Mouse (Mus musculus) thymus, postnatal 36 days (tissue): ENCODE measurements around the gene Zfp422.

Source experiments
- DNase-seq, 2 experiments: peaks; one replicate each; pipeline ENCODE4 v3.0.0; 2022; ENCODE audit warnings: mixed read lengths in 2 of 2

The Zfp422 gene

DNA sequence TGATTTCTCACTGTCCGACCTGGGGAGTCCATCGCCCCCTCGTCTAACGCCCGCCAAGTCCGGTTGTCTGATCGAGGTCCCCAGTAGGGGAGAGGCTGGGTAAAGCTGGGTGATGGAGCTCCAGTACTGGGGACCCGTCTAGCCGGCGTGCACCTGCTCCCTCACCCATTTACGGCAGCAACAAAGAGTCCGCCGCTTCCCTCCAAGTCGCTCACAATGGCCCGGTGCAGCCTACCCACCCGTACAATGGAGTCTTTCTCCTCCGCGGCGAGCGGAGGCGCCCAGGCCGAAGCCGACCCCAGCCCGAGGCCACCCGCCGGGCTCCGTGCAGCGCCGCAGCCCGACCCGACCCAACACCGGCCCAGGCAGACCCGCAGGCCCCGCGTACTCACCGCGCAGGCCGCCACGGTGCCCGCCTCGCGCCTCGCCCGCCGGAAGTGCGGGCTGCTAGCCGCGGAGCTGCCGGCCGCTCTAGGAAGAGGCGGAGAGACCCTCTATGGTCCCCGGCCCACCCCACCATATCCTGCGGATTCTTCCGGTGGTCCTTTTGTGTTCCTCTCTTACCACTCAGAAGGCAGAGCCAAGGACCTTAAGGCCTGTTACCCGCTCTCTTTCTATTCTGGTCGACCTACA, at the start of gene Zfp422:
Zfp422 (minus strand) TSS at position 461 of the 633 bp plus-strand sequence.
- DNase-seq, result peak; percentile 80 to 85

GRCm38 (mm10) chr6:116677321-116677720, 48.5 kb upstream of the Zfp422 start:
- no peak for DNase-seq

GRCm38 (mm10) chr6:116676355-116676913, 47.6 kb upstream of the Zfp422 start:
- peak in 1 of 2 experiments; percentile 23 for DNase-seq

DNA sequence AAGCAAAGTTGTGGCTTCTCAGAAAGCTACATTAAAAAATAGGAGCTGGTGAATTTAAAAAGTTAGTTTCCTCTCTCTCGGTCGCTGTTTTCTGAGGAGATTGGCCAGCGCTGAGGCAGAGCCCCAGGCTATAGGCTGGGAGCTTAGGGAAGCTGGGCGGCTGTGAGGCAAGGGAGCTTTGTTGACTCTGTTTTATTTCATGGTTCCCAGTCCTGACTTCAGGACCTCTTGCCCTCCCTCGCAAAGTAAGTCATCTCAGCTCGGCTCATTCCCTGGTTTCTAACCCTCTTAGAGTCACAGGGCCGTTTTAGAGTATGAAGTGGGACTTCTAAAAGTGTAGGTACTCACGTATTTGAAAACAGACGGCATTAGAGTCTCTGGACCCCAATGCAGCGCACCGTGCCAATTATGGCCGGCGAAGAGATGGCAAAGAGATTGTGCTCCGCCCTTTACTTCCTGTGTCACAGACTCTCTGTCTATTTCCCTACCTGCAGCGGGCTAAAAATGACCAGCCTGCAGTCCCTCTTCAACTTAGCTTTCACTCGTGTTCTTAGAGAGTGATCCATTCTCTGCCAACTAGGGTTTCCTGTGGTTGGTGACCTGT, 45.6 kb upstream of the Zfp422 start:
- no peak for DNase-seq

DNA sequence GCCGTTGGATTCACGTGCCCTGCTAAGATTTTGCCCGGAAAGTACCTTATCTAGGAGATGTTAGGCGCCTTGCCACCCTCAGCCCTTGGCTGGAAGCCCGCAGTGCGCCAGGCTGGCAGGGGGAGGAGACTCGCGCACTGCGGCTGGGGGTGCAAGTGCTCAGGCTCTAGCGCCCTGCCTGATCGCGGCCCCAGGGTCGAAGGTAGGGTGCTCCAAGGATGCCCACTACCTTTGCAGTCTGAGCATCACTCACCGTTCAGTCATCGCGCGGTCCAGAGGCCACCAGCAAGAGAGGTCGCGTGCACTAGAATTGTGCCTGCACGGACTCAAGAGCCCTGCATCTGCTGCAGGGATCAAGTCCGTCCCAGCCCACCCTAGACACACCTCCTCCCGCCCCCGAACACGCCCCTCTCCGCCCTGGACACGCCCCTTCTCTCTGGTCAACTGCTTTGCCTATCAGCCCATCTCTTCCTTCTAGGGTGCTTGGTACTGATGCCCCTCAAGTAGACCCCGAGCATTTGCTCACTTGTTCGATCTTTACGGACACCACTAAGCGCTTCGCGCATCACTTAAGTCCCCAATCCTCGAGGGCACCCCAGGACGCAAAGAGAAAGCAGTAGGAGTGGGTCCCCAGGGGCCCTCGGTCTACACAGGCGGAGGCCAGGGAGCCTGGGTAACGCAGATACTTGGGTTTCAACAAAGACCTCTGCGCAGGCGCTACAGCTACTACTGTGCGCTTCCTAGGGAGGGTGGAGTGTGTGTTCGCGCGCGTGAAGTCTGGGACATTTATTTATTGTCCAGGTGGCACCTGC, 44.9 kb upstream of the Zfp422 start, which contains the start of gene Rassf4:
Rassf4 (minus strand) TSS at position 482 of the 812 bp plus-strand sequence.
- DNase-seq, result peak; percentile 79 to 85

DNA sequence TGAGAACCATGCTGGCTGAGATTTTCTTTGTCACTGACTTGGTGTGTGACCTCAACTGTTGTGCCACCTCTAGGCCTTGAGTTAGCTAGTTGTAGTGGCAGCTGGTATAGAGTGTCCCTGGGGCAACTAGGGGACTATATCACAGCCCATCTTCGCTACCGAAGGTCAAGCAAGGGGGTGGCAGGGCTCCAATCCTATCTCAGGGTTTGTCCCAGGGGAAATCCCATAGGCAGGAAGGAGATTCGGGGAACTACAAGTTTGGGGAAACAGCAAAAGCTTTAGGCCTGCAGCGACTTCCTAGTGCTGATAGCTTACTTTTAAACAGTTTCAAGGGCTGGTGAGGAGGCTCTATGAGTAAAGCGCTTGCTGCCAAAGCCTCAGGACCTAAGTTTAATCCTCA, 43.5 kb upstream of the Zfp422 start:
- no peak for DNase-seq

DNA sequence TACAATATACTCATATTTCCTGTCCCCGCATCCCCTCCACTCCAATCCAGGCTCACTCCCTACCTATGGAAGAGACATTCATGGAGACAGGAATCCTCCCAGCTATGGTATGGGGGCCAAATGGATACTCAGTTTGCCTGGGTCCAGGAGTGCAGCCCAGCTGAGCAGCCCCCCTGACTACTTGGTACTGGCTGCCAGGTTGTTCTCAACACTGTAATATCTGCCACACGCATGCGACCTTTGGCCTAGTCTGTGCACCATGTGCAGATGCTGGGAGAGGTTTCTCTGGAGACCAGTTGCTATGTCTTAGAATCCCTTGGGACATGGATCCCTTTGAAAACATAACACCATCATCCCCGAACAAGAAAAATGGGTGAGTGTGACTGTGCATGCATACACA, 43.0 kb upstream of the Zfp422 start:
- DNase-seq, result no peak

DNA sequence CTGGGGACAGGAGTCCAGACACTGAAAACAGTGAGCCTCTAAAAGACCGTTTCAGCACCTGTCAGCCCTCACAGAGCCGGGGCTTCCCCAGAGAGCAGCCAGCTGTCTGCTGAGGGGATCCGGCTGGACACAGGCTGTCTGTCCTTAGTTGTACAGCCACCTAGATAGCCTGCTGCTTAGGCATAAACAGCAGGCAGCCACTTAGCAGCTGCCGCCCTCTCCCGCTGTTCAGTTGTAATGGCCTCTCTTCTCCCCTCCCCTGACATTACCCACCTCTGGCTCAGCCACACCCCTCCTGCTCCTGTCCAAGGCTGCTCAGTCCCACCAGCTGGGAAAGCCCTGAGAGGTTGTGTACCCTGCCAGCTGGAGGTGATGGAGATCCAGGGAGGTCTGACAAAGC, 42.2 kb upstream of the Zfp422 start:
- DNase-seq, result no peak

- DNase-seq, result no peak
Observed at GRCm38 (mm10) chr6:116670144-116670543, 41.3 kb upstream of the Zfp422 start.

GRCm38 (mm10) chr6:116668682-116669470, 40.1 kb upstream of the Zfp422 start:
- DNase-seq, result peak in 1 of 2 experiments; percentile 10

- no peak for DNase-seq
Observed at GRCm38 (mm10) chr6:116667382-116667781, 38.6 kb upstream of the Zfp422 start.

DNA sequence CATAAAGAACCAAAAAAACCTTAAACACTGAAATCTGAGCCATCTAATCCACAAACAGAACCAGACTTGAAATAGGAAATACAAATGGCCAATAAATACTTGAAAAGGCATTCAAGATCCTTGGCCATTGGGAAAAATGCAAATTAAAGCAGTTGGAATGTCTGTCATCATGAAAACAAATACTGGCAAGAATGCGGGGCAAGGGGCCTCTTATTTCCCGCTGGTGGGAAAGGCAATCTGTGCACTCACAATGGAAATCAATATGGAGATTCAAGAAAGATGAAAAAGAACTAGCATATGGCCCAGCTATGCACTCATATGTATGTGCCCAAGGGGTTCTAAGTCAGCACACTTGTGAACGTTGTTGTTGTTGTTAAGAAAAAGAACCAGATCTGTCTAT, 38.1 kb upstream of the Zfp422 start:
- no peak for DNase-seq

DNA sequence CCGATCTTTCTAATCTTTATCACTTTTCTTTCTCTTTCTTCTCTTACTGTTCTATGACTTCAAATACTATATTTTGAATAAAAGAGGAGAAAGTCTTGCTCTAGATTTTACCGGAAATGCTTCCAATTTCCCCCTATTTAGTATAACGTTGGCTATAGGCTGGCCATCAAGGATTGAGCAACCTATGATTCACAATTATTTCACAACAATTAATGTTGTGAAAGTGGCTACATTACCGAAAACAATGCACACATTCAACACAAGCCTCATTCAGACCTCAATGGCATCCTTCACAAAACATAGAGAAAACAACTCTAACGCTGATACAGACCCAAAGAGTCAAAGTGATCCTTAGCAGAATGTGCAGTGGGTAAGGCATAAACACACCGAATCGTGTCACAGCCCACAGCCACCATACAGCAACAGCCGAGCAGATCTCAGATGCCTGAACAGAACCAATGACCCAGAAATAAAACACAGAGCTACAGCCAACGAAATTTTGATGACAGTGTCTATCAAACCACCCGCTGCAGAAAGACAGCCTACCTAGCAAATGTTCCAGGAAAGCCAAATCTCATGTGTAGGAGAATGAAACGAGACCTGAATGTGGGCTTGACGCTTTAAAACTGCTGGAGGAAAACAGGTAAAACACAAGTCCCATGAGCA, 37.4 kb upstream of the Zfp422 start:
- DNase-seq, result no peak

DNA sequence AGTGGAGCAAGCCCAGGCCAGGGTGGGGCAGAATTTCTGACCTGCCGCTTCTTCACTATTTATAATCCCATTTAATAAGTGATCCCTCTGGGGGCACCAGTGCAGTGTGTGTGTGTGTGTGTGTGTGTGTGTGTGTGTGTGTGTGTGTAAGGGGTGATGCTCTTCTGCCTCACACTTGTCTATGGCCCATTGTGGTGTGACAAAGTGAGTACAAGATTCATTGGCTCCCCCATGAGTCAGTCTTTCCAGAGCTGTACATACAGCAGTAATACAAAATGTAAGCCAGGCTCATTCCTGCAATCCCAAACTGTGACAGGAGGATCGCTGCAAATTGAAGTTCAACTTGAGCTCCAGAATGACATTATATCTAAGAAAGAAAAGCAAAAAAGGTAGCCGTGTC, 36.0 kb upstream of the Zfp422 start:
- DNase-seq, result no peak

- no peak for DNase-seq
Observed at GRCm38 (mm10) chr6:116664031-116664430, 35.2 kb upstream of the Zfp422 start.

DNA sequence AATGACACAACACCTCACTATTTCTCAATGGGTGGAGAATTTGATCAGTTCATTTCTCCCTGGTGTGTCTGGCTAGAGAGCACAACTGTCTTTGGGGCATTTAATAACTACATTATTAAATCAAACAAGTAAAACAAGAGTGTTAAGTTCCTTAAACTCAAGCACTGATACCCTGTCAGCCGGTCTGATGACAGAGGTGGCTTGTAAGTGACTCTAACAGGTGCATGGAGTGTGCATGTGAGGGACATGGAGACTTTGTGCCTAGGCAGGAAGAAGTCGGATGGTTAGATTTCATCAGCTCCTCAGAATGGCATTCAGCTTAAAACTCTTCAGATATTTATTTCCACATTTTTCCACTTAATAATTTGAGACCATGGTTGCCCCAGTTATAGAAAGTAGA, 34.6 kb upstream of the Zfp422 start:
- no peak for DNase-seq

DNA sequence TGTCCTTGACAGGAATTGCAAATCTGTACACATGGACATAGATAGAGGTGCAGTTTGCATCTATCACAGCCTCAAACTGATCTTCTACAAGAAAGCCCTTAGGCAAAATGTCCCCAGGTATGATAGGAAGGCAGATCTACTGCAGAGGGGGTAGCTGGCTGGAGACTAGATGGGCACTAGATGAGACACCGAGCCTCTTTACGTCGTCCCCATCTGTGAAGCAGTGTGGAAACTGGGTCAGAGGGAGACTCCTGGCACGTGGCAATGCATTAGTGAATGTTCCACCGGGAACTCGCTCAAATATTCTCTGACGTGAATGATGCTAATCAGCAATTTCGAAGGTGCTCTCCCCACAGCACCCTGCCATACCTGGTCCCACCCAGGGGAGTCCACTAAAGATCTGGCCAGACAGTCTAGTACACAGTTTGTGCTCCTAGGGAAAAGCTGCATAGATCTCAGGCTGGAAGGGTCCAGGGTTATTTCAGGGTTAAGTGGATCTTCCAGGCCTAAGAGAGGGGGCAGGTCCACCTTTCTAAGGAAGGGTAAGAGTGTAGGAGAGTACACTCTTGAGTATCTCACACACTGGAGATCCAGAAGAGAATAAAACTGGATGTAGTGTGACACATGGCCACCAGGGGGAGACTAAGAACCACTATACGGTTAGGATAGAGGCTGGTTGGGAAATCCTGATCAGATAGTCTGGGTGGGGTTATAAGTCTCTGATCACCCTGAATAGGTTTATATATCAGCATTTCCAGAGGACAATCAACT, 25.1 kb upstream of the Zfp422 start:
- no peak for DNase-seq

DNA sequence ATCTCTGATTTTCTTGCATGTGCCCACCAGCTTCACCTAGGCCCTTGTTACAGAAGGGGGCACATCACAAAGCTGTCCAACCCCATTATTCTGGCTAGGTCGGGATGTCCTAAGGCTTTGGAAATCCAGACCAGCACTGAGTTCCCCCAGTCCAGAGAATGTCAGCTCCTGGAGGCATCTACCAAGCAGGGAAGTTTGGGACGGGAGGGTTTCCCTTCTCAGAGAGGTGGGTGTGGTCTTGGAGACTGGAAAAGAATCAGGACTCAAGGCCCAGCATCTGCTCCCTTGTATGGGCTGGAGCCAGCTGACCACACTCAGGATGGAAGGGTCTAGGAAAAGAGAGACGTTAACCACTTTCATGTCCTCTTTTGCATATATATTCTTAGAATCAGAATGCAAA, 24.4 kb upstream of the Zfp422 start:
- DNase-seq, result no peak

DNA sequence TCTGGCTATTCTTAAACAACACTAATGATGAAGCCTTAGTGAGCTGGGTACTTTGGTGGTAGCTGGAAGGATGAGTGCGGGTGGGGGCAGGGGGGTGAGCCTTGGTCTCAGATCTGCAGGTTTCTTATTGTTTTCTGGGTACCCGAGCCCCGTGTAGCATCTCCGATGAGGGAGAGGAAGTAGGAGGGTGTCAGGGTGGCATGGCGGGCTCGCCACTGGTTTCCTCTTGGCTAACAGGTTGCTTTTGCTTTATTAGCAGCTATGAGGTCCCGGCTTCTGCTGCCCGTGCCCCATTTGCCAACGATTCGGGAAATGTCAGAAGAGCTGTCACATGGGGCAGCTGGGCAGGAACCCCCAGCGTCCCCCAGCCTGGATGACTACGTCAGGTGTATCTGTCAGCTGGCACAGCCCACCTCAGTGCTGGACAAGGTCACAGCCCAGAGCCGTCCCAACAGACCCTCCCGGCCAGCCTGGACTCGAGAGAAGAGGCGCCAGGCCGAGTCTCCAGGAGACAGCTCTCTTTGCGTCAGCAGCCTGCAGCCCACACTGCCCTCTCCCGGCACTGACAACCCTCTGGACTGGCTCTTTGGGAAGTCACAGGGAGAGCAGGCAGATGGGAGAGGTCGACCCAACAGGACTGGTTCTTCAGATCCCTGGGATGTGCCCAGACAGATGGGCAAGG, 22.8 kb upstream of the Zfp422 start:
- DNase-seq, result no peak

DNA sequence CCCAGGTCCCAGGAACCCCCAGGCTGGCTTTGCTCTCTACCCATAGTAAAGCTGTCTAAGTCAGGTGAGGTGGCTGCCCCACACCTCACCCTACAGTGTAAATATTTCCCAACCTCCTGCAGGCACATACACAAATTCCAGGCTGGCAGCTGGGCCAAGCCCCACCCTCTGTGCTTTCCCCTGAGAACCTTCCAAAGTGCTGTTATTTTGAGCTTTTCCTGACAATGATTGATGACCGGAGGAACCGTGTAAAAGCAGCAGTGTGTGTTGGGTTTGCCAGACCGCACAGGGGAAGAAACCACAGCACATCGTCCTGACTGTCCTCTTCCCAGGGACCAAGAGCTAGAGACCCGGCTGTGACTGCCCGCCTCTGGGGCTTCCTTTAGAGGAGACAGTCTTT, 21.6 kb upstream of the Zfp422 start, which contains the start of gene Depp1:
Depp1 (plus strand) TSS at position 204 of the 400 bp plus-strand sequence.
- DNase-seq, result no peak

GRCm38 (mm10) chr6:116649811-116650210, 21.0 kb upstream of the Zfp422 start:
- no peak for DNase-seq
